Mouse (Mus musculus): ENCODE results near the gene Atp2b4.
"Not testable (repeated sequence)": the region's sequence is repeated elsewhere in the genome, so short reads cannot be mapped to it uniquely, and the experiment has no call there.

Gene Atp2b4

DNA sequence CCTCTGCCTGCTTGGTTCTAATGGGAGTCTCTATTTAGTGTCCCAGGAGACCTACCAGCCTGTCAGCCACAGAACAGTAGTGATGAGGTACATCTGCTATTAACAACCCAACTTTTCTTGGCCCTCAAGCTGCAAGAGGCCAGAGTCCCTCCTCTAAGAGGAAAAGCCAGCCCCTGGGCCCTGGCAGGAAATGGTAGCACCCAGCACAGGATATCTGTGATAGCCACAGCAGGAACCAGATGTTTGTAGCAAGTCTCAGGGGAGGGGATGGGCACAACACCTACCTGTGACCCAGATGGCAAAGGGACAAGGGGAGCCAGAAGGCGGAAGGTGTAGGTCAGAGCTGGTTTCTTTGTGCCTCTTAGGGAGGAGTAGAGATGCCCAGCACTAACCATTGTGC lies 106.0 kb downstream of the Atp2b4 start:
- no peak for DNase-seq (ENCODE audit: low spot score in 2 of 2)

DNA sequence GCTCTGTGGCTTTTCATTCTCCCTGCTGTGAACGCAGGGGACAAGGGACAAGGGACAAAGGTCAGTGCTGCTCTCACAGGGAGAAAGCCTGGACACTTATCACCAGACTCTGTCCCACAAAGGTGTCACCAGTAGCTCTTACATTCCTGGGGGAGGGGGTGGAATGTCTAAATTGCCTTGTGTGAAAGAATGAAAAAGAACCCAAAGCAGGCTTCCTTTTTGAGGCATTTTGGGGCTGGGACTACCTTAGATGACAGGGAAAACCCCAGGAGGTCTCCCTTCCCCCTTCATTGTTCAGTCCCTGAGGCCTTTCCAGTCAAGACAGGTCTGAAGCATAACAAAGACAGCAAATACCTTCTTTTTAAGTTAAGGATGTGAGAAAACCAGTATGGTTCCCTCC lies 106.5 kb downstream of the Atp2b4 start:
- no peak for DNase-seq (ENCODE audit: low spot score in 2 of 2)

DNA sequence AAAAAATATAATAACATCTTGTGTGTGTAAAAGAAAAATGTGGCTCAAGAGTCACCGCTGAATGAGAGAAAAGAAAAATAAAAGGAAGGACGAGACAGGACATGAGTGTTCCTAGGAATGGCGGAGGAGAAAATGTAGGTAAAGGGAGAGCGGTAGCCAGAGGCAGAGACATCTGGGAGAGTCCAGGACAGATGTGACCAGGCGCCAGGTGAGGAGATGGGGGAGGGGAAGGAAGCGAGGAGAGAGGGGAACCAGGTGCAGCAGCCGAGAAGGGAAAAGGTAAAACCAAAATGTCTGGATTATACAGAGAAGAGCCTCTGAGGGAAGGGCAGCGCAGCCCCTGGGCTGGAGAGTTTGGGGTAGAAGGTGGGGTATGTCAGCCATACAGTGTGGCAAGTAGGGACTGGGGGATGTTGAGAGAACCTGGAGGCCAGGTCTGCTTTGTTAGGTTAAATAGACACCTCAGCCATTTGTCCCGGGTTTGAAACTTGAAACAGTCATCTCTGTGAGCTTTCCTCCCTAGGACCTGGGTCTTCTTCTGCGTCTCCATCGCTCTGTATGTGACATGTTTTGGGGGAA lies 107.2 kb downstream of the Atp2b4 start:
- no peak for DNase-seq (ENCODE audit: low spot score in 2 of 2)

DNA sequence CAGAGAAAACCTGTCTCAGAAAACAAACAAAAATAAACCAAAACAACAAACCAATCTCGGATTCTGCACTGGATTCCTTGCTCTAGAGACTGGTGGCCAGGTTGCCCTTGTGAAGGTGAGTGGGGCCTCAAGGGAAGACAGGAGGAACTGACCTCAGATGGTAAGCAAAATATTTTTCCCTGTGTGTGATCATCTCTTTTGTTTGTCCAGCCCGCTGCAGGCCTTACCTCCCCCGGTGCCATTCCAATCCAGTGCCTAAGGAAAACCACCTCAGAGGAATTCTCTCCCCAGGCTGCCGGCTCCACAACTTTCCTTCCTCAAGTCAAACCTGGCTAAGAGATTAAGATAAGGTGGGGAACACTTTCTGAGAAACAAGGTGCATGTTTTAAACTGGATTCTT lies 108.6 kb downstream of the Atp2b4 start:
- no peak for DNase-seq (ENCODE audit: low spot score in 2 of 2)

DNA sequence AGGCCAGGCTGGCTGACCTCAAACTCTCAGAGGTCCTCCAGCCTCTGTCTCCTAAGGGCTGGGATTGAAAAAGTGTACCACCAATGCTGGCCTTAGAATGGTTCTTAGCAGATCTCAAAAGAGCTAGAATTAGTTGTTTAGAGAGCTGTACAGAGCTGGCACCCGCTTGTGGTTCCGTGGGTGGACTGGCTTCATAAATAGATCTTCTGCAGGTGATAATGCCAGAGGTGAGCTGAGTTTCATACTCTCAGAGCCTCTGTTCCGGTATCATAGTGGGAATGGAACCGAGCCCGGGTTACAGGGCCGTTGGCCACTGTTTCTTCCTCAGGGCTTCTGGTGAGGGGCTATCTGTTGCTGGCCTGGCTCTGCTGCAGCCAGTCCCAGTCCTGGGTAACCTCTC lies 109.8 kb downstream of the Atp2b4 start:
- no peak for DNase-seq (ENCODE audit: low spot score in 2 of 2)

DNA sequence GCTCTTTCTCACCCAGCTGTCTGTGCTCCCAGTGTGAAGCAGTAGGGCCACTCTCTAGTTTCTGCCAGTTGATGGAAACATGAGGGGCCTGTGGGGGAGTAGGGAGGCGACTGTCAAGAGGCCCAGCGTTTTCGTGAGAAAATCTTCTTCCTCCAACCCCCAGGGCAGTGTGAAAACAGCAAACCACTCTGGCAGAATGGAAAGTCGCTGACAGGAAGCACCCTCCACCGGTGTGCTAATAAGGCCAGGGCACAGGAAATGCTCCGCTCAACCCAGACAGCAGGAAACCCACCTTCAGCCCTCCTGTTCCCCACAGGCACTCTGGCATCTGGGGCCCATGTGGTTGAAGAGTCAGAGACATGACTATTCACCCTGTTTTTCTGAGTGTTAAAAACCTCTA lies 110.9 kb downstream of the Atp2b4 start, which contains the start of gene Lax1:
Gene Lax1 (minus strand): TSS at position 212 of the 400 bp plus-strand sequence.
- DNase-seq (ENCODE audit: low spot score in 2 of 2) = no peak

DNA sequence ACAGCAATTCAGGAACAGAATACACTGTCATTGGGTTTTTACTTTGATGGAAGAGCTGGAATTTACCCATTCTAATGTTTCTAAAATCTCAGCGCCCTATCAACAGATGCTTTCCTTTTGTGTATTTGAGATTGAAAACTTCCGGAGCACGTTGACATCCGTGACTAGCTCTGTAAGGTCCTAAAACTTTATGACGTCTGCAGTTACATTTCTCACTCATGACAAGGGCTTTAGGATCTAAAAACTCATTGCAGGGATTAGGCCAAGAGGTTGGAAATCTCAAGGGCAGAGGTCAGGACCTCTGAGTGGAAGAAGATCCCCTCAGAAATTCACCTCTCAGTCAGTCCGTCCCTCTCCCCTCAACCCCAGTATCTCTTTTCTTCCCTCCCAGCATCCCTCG lies 112.5 kb downstream of the Atp2b4 start:
- no peak for DNase-seq (ENCODE audit: low spot score in 2 of 2)

DNA sequence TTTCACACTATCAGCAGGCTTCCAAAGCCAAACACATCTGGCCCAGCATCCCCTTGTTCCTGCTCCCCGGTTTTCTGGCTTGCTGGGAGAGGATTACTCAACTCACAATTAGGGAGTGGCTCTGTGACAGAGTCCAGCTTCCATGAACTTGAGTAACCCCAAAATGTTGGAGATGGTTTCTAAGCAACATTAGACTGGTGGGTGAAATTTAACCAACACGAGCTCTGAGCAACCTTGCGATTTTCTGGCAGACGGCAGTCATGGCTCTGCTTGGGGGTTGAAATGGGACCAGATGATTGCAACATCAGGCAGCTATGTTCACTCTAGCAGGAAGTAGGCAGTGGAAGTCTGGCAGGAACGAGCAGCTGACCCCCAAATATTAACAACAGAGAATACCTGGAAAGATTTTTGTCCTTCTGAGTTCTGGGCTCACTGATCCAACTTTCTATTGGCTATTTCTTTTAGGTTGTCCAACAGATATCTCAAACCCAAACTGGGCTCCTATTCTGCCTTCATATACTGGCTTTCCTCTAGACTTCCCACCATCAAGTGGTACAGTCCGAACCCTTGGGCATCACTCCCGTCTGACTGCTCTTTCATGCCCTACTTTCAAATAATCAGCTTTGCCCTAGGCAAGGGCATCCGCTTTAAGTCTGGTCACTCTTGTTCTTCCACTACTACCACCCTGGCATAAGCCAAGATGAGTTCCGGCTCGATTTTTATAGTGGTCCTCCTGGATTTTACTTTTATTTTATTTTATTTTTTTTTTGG lies 114.9 kb downstream of the Atp2b4 start:
- DNase-seq (ENCODE audit: low spot score in 2 of 2) = no peak

DNA sequence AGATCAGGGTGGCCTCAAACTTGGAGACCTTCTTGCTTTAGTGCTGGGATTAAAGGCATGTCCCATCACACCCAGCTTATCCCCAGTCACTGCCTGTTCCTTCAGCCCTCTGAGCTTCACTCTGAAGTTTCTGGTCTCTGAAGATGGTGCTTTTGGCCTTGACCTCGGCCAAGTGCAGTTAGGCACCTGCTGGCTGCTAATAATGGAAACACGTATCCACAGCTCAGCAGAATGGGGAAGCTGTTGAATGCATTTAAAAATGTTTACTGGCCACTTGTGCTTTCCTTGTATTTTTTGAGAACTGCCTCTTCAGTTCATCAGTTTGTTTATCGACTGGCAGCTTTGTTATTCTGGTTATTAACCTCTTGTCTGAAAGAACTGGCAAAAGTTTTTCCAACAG lies 129.0 kb downstream of the Atp2b4 start:
- DNase-seq (ENCODE audit: low spot score in 2 of 2) = no peak

DNA sequence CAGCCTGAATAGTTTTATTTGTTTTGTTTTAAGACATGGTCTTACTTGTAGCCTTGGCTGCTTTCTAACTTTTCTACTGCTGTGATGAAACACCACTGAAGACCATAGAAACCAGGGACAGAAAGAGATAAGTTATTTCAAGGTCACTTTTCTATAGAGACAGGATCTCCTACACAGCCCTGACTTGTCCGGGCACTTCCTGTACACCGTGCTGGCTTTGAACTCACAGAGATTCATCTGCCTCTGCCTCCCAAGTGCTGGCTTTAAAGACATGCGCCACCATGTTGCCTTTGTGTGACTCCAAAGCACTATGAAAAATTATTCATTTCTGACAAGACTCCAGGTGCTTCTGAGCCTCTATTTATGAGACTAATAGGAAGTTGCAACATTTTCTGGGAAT lies 129.6 kb downstream of the Atp2b4 start:
- no peak for DNase-seq (ENCODE audit: low spot score in 2 of 2)

DNA sequence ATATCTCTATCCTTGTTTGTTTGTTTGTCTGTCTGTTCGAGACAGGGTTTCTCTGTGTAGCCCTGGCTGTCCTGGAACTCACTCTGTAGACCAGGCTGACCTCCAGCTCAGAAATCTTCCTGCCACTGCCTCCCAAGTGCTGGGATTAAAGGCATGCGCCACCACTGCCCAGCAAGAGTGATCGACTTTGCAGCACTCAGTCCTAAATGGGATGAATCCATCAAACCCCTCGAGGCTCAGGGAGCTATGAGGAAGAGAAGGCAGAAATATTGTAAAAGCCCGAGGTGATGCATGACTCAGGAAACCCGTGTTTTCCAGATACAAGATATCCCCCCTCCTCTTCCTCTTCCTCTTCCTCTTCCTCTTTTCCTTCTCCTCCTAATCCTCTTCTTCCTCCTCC lies 130.1 kb downstream of the Atp2b4 start:
- no peak for DNase-seq (ENCODE audit: low spot score in 2 of 2)

DNA sequence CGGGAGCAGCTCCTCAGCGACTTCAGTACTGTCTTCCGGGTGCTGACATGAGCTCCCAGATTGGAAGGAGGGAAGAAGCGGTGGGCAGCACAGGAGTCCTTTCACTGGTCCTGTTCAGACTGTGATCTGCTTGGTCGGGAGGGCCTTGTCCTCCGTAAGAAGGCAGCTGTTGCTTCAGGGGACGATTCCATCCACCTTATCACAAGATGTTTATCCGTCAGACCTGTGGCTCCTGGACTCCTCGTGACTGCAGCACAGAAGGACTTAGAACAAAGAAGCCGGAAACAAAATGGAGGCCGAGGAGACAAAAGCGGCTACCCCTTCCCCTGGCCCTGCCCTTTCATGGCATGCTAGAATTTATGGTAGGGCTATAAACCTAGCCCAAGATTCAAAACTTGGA lies 130.7 kb downstream of the Atp2b4 start:
- DNase-seq (ENCODE audit: low spot score in 2 of 2) = no peak

DNA sequence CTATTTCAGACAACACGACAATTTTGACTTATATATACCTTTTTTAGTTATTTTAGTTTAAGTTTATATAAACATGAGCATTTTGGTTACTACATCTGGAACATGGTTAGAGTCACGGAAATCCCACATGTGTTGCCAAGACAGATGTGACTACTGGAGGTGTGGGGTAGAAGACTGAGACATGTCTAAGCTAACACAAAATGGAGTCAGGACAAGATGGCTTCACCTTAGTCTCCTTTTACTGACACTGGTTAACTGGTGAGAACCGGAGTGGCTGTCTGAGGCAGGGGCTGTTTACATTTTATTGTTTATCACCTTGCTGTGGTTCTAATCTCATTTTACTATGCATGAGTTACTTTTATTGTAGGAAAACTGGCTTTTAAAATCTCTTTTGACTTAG lies 132.2 kb downstream of the Atp2b4 start:
- no peak for DNase-seq (ENCODE audit: low spot score in 2 of 2)

DNA sequence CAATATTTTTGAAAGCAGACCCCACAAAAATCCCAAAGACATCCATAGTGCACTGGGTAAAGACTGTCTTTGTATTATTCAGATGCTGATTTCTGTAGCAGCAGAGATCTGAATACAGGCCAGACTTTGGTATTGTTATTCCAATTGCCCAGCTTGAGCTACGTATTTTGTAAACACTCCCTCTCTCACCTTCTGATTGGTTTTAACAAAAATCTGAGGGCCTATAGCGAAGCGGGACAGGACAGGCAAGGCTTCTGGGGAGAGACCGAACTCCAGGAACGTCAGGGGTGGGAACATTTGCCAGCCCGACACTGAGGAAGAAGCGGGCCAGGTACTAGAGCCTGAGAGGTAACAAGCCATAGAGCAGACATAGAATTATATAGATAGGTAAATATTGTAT lies 133.1 kb downstream of the Atp2b4 start:
- no peak for DNase-seq (ENCODE audit: low spot score in 2 of 2)

DNA sequence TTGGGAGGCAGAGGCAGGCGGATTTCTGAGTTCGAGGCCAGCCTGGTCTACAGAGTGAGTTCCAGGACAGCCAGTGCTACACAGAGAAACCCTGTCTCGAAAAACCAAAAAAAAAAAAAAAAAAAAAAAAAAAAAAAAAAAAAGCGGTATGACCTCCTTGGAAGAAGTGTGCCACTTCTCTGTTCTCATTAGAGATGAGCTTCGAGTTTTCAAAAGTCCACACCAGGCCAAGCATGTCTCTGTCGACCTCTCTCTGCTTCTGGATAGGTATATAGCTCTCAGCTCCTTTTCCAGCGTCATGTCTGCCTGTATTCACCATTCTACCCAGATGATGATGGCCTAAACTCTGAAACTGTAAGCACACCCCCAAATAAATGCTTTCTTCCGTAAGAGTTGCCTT lies 135.1 kb downstream of the Atp2b4 start:
- not testable (repeated sequence) for DNase-seq (ENCODE audit: low spot score in 2 of 2)

DNA sequence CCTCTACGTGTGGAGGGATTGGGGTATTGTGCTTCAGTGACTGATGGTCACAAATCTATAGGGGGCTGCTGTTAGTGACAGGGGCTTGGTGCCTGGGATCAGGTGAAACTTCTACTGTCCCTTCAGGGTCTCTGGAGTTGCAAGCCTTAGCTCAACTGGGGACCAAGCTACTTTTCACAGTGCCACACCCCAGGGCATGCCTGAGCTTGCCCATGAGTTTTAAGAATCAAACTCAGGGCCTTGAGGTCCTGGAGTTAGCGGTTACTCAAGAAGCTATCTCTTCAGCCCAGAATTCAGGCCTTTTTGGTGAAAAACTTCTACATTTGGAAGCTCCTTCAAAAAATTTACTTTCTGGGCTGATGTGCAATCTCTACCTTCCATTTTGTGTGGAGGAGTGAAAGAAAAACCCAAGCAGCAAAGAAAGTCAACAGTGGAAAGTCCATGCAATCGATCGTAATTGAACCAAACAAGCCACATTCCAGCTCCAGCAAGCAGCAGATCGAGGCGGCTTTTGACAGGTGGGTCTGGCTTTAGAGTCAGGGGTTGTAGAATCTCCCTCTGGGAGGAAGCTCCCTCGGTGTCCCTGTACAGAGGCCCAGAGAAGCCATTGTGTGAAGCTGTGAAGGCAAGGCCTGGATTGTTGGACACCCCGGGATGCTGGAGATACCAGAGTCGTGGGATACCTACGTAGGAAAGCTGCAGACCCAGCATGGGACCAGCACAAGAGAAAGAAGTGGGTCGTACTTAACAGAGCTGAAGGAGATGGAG lies 136.5 kb downstream of the Atp2b4 start:
- DNase-seq (ENCODE audit: low spot score in 2 of 2) = no peak

DNA sequence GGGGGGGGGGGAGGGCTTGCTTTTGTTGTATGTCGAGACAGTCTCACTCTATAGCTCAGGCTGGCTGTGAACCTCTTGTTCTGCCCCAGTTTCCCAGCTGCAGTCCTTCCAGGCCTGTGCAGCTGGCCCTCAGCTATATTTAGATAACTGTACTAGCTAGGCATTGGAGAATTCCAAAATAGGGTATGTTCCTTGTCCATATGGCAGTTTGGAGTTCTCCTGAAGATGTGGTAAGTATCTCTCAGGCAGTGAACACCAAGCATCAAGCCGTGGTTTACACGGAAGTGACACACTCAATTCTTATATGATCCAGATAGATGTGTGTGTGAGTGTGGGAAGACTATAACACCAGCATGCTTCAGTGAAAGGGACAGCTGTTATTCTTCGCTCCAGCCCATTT lies 137.4 kb downstream of the Atp2b4 start:
- peak in 1 of 2 experiments; percentile 61 for DNase-seq (ENCODE audit: low spot score in 2 of 2)

DNA sequence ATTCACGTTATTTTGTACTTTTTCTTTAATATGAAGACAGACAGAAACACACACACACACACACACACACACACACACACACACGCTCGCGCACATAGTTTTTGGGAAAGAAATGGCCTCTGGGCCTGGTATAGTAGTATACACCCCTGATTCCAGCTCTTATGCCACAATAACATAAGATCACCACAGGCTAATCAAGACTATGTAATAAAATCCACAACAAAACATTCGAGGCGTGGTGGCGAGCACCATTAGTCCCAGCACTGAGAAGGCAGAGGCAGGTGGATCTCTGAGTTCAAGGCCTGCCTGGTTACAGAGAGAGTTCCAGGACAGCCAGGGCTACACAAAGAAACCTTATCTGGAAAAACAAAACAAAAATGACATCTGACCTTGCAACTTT lies 137.9 kb downstream of the Atp2b4 start:
- DNase-seq (ENCODE audit: low spot score in 2 of 2) = no peak

DNA sequence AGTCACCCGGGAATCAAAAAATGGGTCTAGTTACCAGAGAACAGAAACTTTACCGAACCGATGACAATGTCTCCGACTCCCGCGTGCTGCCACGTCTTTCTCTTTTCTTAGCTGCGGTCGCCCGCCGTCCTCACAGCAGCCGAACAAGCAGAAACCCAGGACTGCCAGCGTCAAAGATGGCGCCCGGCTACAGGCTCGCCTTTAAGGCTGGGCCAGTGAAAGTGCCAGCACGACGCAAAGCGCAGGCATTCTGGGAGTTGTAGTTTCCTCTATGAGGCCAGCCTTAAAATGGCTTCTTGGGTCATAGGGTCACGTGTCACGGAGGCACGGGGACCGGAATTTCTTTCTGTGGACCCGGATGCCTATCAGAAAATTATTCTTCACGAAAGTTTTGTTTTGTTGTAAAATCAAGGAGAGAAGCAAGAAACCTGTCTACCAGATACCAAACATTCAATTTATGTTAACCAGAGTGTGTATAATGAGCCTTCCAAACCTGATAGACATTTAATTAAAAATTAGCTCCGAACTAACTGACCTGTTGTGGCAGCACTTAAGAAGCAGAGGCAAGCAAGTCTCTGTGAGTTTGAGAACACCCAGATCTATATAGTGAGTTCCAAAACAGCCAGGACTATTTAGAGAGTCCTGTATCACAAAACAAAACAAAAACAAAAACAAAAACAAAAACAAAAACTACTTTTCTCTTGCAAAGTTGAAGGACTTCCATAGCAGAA lies 139.5 kb downstream of the Atp2b4 start, which contains the start of gene Gm38394:
Gene Gm38394 (minus strand): TSS at position 116 of the 731 bp plus-strand sequence.
- DNase-seq (ENCODE audit: low spot score in 2 of 2) = peak; percentile 96 to 98

DNA sequence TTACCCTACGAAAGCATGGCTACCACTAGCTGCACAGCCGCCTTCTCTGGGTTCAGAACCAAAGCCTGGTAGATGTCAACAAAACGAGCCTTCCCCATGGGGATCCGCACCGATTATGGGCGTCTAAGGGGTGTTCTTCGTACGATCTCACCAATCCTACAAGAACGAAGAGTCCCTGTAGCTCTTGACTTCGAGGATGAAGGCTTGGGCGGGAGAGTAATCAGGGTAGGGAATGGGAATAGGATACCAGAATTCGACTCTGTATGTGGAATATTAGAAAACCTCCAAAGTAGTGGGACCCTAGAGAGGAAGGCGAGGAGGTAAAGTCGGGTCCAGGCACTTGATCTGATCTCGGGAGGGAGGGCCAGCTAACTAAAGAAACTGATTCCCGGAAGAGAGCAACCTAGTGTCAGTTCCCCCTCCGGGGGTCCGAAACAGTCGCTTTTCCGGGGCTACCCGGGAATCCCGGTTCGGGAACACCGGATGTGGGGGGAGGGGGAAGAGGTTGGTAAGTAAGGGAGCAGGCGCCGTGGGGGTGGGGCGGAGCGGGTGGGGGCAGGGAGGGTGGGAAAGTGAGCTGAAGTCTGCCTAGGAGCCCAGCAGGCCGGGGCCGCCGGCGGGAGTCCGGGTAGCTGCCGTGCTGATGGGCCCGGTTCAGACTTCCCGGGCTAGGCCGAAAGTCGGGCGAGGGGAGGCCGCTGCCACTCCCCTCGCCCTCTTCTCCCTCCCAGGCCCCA lies 140.2 kb downstream of the Atp2b4 start, which contains the start of gene Zbed6:
Gene Zbed6 (minus strand): TSS at position 420 of the 737 bp plus-strand sequence.
- DNase-seq (ENCODE audit: low spot score in 2 of 2) = peak; percentile 84 to 88

DNA sequence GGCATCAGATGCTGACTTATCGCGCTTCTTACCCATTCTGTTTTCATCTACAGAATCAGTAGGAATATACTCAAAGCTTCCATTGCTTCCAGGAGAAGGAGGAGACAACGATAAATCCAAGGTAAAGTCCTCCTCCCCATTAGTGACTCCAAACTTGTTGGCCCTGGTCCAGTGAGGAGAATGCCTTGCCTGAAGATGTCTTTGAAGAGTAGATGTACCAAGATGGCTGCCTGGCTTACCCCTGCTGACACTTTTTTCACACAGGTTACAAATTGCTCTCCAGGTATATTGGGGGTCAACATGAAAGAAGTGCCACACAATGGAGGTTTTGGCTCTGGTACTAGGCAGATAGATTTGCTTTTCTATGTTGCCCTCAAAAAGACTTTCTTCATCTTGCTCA lies 142.0 kb downstream of the Atp2b4 start:
- DNase-seq (ENCODE audit: low spot score in 2 of 2) = no peak

All from right cerebral cortex, postnatal 10 days (tissue).